In the genomic region with DNA sequence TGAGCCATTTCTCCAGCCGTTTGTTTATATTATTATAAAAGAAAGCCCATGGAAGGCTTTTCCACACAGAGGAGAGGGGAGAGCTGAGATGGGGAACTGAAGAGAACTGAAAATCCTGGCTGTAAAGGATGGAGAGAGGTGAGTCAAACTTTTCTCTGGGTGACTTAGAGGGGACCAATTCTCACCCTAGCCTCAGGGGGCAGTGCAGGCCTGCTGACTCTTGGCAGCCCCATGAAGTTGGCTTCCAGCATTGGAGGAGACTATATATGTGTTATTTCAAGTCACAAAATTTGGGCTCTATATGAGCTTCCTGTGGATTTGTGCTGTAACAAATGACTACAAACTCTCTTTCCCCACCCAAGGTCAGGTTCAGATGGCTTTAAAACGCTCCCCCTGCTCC, we compare ENCODE assay signal across 10 mouse cellular contexts. TPM values are rescaled to one million over a fixed set of nuclear protein-coding genes. Genes with fewer than 3 reads are reported as not detected.
DNase-seq lines count a peak whose midpoint lies in the region; ATAC-seq lines count a peak whose summit lies in the region.
"Had no signal": no experiment of that assay in that cellular context is flagged by ENCODE, and none has a peak within 500 bp of the region (broad histone marks: within the 10 kb centered on the region; RNA-seq: fewer than 3 reads in every experiment).

No protein-coding gene starts in this region.

- H3K4me1 ChIP-seq in heart, embryonic 10.5 days = no peaks in the 10 kb centered on the region

- H3K9me3 ChIP-seq in heart, embryonic 10.5 days = no peaks in the 10 kb centered on the region; the same call in 1 of the 2 replicates

- WGBS in heart, embryonic 10.5 days = 70% methylated on average over 2 of the region's 2 CpGs

- H3K4me3 ChIP-seq in heart, embryonic 10.5 days = no peak overlapping the region

- peak; percentile 63; the same call in 1 of the 2 replicates for ATAC-seq in megakaryocyte-erythroid progenitor cell, adult 5-6 weeks (replicated peaks; ENCODE audit: low FRiP score, low TSS enrichment, poor library complexity, severe bottlenecking)

- DNase-seq in heart, postnatal 4 days = peak; percentile 50
- DNase-seq in heart, embryonic 10.5 days (ENCODE audit: low spot score) = no peak
- DNase-seq in lung, postnatal 10 days = peak; percentile 43
- no peak for DNase-seq in lung, adult 18-20 months
- peak; percentile 48 for DNase-seq in ZHBTc4 (ENCODE audit: low read depth, low spot score)
- no peak for DNase-seq in c-Kit-positive CD71-positive TER-119-positive erythroid progenitor cells, embryonic 14.5 days (ENCODE audit: low spot score)
- no peak for DNase-seq in urinary bladder, adult 2 months (ENCODE audit: low spot score)
- DNase-seq: cerebellum, postnatal 25 days; gastrocnemius, postnatal 14 days had no signal

- H3K27ac ChIP-seq in heart, embryonic 10.5 days = no peak overlapping the region

- peaks cover 2% of the 10 kb centered on the region for H3K36me3 ChIP-seq in heart, embryonic 10.5 days

- no peaks in the 10 kb centered on the region for H3K27me3 ChIP-seq in heart, embryonic 10.5 days (ENCODE audit: insufficient read depth, poor library complexity, severe bottlenecking)

RNA-seq across cellular contexts. Expression of gene Sdc1, which starts 8.5 kb away (rescaled TPM):
- total RNA-seq in heart, postnatal 4 days (2021) = 10 to 100 TPM; 30.2 to 30.8 TPM
- polyA plus RNA-seq in heart, embryonic 10.5 days (2016; fragmentation: Nextera tagmentation; extraction: Ambion mirVana) = 44.5 and 75.8 TPM in 2 replicates
- 2.0 and 3.1 TPM in 2 replicates for total RNA-seq in megakaryocyte-erythroid progenitor cell, adult 5-6 weeks (2014; fragmentation: Nextera tagmentation)
- total RNA-seq in megakaryocyte-erythroid progenitor cell, adult 5-6 weeks (2017) = 1.8 and 2.4 TPM in 2 replicates
- polyA plus RNA-seq in urinary bladder, adult 2 months (2012; rRNA removed) = 231 TPM in 2 replicates

Comparison
In these comparisons a context has a peak if more than half of its experiments do, and no peak if none do; other contexts are left out.
1. DNase-seq: peak in heart, postnatal 4 days (single experiment), lung, postnatal 10 days (single experiment) and ZHBTc4 (single experiment); none in heart, embryonic 10.5 days (single experiment), lung, adult 18-20 months (0 of 2), c-Kit-positive CD71-positive TER-119-positive erythroid progenitor cells, embryonic 14.5 days (single experiment) and urinary bladder, adult 2 months (single experiment).
2. RNA of gene Sdc1, which starts 8.5 kb away (total RNA-seq): 30.2 to 30.8 TPM in heart, postnatal 4 days; 1.8 to 3.1 TPM in megakaryocyte-erythroid progenitor cell, adult 5-6 weeks; every median in the first group is over 4 times any median in the second.